Mouse (Mus musculus) hindbrain, postnatal 0 days (tissue): ENCODE data around the gene Tmem234. TPM values are rescaled to one million over a fixed set of nuclear protein-coding genes. Genes with fewer than 3 reads are reported as not detected.

Experiments used
- ATAC-seq: fragments of 200-750 bp; cut with Nextera tagmentation; 2 replicates; pipeline ENCODE4 v1.8.0; 2017; ENCODE audit warnings: mild to moderate bottlenecking, moderate TSS enrichment, moderate library complexity
- DNase-seq: peaks from one replicate; pipeline ENCODE4 v3.0.0-alpha.2; 2015; ENCODE audit warnings: low spot score
- H3K27ac ChIP-seq: fragments of 300-500 bp; sonication (generic); 2 replicates; pipeline ENCODE4 v1.5.1; 2014; ENCODE audit warnings: mild to moderate bottlenecking
- H3K27me3 ChIP-seq: fragments of 300-500 bp; sonication (generic); 2 replicates; pipeline ENCODE4 v1.6.1; 2014; ENCODE audit warnings: low read length, mixed read lengths; ENCODE audit not compliant: insufficient read depth
- H3K36me3 ChIP-seq: fragments of 300-500 bp; sonication (generic); 2 replicates; pipeline ENCODE4 v1.6.1; 2014; ENCODE audit warnings: low read length, mixed read lengths; ENCODE audit not compliant: insufficient read depth
- H3K4me1 ChIP-seq: fragments of 300-500 bp; sonication (generic); 2 replicates; pipeline ENCODE4 v1.6.1; 2014; ENCODE audit warnings: antibody characterized with exemption, low read length, mixed read lengths; ENCODE audit not compliant: insufficient read depth
- H3K4me2 ChIP-seq: fragments of 300-500 bp; sonication (generic); 2 replicates; pipeline ENCODE4 v1.6.1; 2014; ENCODE audit warnings: low read depth, mild to moderate bottlenecking, low read length, moderate library complexity, mixed read lengths
- H3K4me3 ChIP-seq: fragments of 300-500 bp; sonication (generic); 2 replicates; pipeline ENCODE4 v1.5.1; 2014; ENCODE audit warnings: low read length
- H3K9ac ChIP-seq: fragments of 300-500 bp; sonication (generic); replicated peaks from 2 replicates; pipeline ENCODE4 v1.6.1; 2014; ENCODE audit warnings: mild to moderate bottlenecking, low read length, moderate library complexity, mixed read lengths
- H3K9me3 ChIP-seq: fragments of 300-500 bp; sonication (generic); 2 replicates; pipeline ENCODE4 v1.6.1; 2016; ENCODE audit warnings: low read length, mixed read lengths
- CTCF ChIP-seq: IDR thresholded peaks from 2 replicates; pipeline ENCODE4 v1.5.1; 2016; ENCODE audit warnings: antibody characterized with exemption, control low read depth, low read depth
- WGBS: fragments of 180-500 bp; shearing (Covaris S2); extraction: QIAGEN DNeasy Blood & Tissue Kit; methylation state at CpG from one replicate; pipeline ENCODE4 v1.1.7; 2014; 5-methylcytosine and 5-hydroxymethylcytosine counted together
- polyA plus RNA-seq: library from polyadenylated mRNA; unstranded; fragments of >200 nt; fragmentation: Nextera tagmentation; extraction: Ambion mirVana; gene quantifications from 2 replicates; pipeline ENCODE4 v1.2.1, GENCODE M21; 2015
- total RNA-seq: library from RNA; depleted of rRNA; stranded (reverse); fragments of >200 nt; gene quantifications from 2 replicates; pipeline ENCODE4 v1.2.3, GENCODE M21; 2014

The Tmem234 gene
- total and polyA plus RNA-seq, 2 experiments from 2014 or later = 150 to 221 TPM

- WGBS = 74% methylated on average over 8 of the region's 8 CpGs
- no peak for ATAC-seq
Observed at GRCm38 (mm10) chr4:129571551-129572084, 28.9 kb upstream of the Tmem234 start.

DNA sequence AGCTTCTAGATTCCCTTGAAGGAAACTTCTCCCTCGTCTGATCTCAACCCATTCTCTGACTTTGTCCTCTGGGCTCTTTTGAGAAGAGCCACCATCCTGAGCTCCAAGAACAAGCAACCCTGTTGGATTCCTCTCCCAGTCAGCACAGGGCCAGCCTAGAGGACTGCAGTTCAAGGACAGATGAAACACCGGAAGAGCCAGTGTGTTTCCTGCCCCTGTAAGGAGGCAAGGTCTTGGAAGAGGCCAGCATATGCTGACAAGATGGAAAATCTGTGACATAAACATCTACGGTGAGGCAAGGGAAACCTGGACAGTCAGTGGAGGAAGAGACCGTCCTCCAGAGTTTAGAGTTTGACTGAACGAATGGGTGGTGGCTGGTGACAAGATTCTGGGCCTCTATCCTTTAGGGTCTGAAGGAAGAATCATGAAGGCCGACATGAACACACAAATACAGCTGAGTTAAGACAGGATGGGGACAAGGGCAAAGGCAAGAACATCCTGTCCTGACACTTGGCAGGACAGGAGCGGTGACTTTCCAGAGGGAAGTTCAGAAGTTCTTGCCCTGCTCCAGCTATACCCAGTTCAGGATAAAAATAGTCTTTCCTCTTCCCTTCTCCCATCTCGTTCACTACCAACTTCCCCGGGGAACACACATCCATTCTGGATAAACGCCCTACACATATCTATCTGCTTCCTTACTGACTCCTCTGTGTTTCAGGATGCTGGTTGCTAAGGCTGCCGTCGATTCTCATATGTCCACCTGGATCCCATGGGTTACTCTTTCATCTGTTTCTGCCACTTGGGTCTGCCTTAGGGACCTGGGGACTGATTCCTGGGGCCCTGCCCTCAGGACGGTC is 28.0 kb upstream of the Tmem234 start:
- Histone ChIP-seq H3K27ac (no peak overlapping the region), H3K9ac (no peak overlapping the region), H3K4me2 (no peak overlapping the region), H3K36me3 (no peaks in the 10 kb centered on the region), H3K4me1 (no peaks in the 10 kb centered on the region; the same call in 1 of the 2 replicates), H3K4me3 (no peak overlapping the region), H3K27me3 (no peaks in the 10 kb centered on the region), H3K9me3 (no peaks in the 10 kb centered on the region)
- ATAC-seq (no peak), DNase-seq (no peak)
- 84% methylated on average over 13 of the region's 13 CpGs for WGBS
- TF ChIP-seq CTCF = no peak

More at GRCm38 (mm10) chr4:129571551-129572084, 28.9 kb upstream of the Tmem234 start:
- Histone ChIP-seq H3K36me3 (no peaks in the 10 kb centered on the region), H3K27ac (no peak overlapping the region), H3K4me3 (no peak overlapping the region), H3K4me1 (no peaks in the 10 kb centered on the region), H3K4me2 (no peak overlapping the region), H3K9me3 (no peaks in the 10 kb centered on the region), H3K9ac (no peak overlapping the region), H3K27me3 (no peaks in the 10 kb centered on the region)
- TF ChIP-seq CTCF = no peak
- no peak for DNase-seq

DNA sequence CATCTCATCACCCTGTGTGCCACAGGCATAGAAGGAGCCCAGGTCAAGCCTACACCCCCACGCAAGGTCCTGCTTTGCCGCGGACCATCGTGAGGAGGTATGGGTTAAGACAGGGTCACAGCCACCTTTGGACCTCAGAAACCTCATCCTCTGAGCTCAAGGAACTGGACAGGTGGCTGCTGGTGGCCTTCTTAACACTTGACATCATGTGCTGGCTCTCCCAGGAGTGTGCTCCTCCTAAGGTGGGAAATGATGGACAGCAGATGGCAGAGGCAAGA is 27.4 kb upstream of the Tmem234 start:
- H3K4me2 ChIP-seq = no peak overlapping the region
- no peak overlapping the region for H3K4me3 ChIP-seq
- H3K9ac ChIP-seq = no peak overlapping the region
- no peaks in the 10 kb centered on the region for H3K9me3 ChIP-seq
- no peaks in the 10 kb centered on the region; the same call in 1 of the 2 replicates for H3K4me1 ChIP-seq
- no peaks in the 10 kb centered on the region for H3K36me3 ChIP-seq
- no peaks in the 10 kb centered on the region for H3K27me3 ChIP-seq
- no peak overlapping the region for H3K27ac ChIP-seq
- DNase-seq = no peak
- 93% methylated on average over 4 of the region's 4 CpGs for WGBS
- TF ChIP-seq CTCF = no peak
- no peak for ATAC-seq

DNA sequence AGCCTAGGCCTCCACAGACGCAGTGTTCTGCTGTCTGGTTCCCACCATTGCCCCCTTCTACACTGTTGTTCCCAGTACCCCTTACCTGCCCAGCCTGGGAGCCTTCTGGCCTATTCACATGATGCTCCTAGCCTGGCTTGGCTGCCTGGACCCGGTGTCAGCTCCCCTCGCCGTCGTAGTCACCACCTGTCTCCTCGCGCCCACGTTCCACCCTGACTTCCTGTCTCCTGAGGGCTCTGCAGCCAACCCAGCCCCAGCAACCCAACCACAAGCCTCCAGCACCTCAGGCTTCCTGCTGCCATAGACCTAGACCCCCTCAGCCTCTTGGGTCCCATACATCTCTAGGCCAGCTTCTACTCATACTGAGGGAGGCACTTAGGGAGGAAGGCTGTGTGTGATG is 27.0 kb upstream of the Tmem234 start, which contains the start of gene Lck:
Lck (minus strand) TSS at position 212 of the 400 bp plus-strand sequence.
- Histone ChIP-seq H3K4me1 (no peaks in the 10 kb centered on the region; the same call in 1 of the 2 replicates), H3K4me2 (no peak within 1 kb of the TSS), H3K27ac (no peak within 1 kb of the TSS), H3K9me3 (no peaks in the 10 kb centered on the region), H3K27me3 (no peaks in the 10 kb centered on the region), H3K9ac (no peak within 1 kb of the TSS), H3K4me3 (no peak within 1 kb of the TSS), H3K36me3 (no peaks in the 10 kb centered on the region)
- DNase-seq = no peak
- no peak for ATAC-seq
- TF ChIP-seq CTCF = no peak
- 93% methylated on average over 8 of the region's 8 CpGs for WGBS

DNA sequence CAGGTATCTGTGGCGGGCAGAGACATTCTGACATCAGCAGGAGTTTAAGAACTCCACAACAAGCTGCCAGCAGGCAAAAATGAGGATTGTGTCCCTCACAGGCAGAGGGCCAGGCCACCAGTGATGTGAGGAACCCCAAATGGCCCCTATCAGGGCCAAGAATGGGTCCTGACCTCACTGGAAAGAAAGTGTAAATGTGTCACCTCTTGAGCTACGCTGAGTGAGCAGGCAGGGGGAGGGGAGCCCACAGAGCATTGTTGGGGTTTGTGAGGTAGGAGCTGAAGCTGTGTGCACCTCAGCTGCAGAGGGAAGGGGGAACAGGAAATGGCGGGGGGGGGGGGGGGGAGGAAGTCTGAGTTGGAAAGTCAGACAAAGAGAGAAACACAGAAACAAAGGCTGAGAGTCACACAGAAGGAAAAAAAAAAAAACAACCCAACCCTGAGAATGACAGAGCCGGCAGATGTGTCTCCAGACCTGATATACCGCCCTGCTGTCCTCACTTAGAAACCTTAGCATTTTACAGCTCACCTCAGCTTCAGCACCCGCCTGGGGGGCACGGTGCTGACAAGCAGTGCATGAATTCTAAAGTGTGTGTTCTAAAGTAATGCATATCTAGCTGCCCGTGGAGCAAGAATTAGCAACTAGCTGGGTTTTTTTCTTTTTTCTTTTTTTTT is 25.2 kb upstream of the Tmem234 start:
- no peaks in the 10 kb centered on the region for H3K9me3 ChIP-seq
- ATAC-seq (no peak), DNase-seq (no peak)
- no peak for TF ChIP-seq CTCF
- no peak overlapping the region for H3K4me2 ChIP-seq
- no peak overlapping the region for H3K4me3 ChIP-seq
- H3K27me3 ChIP-seq = no peaks in the 10 kb centered on the region
- H3K9ac ChIP-seq = no peak overlapping the region
- no peaks in the 10 kb centered on the region for H3K36me3 ChIP-seq
- H3K4me1 ChIP-seq = no peaks in the 10 kb centered on the region; the same call in 1 of the 2 replicates
- 52% methylated on average over 7 of the region's 8 CpGs for WGBS
- no peak overlapping the region for H3K27ac ChIP-seq

DNA sequence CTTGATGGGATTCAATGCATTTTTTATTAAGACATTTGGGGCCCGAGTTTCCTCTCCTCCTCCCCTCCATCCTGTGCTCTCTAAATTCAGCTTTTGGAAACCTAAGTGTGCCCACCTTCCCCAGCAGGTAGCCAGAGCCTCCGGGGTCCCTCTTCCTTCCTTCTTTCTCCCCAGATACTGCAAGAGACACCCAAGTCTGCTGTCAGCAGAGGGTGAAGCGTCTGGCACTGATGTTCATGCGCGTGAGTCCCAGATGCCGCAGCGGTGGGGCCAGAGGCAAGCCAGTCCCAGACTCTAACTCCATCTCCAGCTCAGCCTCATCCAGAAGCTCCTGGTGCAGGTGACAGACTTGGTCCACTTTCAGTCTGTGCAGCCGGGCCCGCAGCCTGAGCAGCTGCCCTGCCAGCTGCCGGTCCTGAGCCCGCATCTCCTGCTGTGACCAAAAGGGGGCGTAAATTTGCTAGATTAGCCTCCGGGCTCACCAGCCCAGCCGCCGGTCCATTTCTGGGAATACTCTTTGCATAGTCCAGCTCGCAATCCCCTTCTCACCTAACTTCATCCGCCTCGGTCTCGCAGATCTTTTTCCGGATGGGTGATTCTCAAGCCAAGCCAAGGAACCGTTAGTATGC is 23.5 kb upstream of the Tmem234 start:
- Histone ChIP-seq H3K9me3 (no peaks in the 10 kb centered on the region), H3K9ac (no peak overlapping the region)

More for the DNA sequence above, 23.5 kb upstream of the Tmem234 start:
- Histone ChIP-seq H3K4me2 (peak overlapping the region; percentile 36), H3K4me3 (no peak overlapping the region), H3K4me1 (no peaks in the 10 kb centered on the region; the same call in 1 of the 2 replicates), H3K27ac (no peak overlapping the region; the same call in 1 of the 2 replicates), H3K36me3 (no peaks in the 10 kb centered on the region), H3K27me3 (no peaks in the 10 kb centered on the region)
- TF ChIP-seq CTCF = peak; percentile 61
- DNase-seq = peak; percentile 85
- ATAC-seq = peak; percentile 70; the same call in 1 of the 2 replicates
- WGBS = 27% methylated on average over 21 of the region's 21 CpGs
